Mouse (Mus musculus): ENCODE data around the gene Atp13a5. TPM values are rescaled to one million over a fixed set of nuclear protein-coding genes. Genes with fewer than 3 reads are reported as not detected.

Atp13a5 gene
- polyA plus RNA-seq, 1 experiment from 2014 or later = not detected

DNA sequence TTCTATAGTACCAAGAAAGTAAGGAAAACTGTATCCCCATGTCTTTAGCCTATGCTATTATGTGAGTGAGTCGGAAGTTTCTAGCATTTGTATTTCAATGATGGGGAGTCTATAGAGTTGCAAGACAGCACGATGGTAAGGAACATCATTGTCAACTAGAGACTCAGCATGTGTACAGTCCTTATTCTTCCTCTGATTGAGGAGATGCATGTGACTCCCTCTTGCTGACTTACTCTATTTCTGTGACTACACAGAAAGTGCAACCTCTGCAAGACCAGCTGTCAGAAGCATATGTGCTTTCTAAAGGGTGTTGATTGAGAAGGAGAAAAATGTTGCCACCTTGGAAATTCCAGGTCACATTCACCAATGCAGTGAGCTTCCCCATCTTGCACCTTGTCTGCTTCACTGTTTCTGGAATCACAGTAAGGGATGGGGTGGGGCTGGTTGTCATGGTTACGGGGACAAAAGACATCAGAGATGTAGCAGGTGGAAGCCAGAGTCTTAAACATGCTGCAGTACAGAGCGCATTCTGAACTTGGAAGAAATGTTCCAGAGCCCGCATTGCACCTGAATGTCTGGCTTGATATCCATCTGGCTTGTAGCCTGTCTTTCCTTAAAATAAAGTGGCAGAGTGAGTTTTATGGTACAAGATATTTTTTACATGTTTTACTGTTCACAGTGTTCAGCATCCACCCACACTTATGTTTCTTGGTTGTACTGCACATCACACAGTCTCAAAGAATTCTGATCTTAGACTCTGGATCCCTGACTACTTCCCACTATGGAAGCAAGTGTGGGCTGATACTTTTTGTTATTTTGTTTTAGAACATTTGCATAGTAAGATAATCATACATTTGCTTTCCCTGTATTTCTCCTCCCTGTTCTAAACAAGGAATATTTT, 161.9 kb downstream of the Atp13a5 start:
- 64% methylated on average over 5 of the region's 5 CpGs for WGBS (ENCODE audit: insufficient replicate concordance)

DNA sequence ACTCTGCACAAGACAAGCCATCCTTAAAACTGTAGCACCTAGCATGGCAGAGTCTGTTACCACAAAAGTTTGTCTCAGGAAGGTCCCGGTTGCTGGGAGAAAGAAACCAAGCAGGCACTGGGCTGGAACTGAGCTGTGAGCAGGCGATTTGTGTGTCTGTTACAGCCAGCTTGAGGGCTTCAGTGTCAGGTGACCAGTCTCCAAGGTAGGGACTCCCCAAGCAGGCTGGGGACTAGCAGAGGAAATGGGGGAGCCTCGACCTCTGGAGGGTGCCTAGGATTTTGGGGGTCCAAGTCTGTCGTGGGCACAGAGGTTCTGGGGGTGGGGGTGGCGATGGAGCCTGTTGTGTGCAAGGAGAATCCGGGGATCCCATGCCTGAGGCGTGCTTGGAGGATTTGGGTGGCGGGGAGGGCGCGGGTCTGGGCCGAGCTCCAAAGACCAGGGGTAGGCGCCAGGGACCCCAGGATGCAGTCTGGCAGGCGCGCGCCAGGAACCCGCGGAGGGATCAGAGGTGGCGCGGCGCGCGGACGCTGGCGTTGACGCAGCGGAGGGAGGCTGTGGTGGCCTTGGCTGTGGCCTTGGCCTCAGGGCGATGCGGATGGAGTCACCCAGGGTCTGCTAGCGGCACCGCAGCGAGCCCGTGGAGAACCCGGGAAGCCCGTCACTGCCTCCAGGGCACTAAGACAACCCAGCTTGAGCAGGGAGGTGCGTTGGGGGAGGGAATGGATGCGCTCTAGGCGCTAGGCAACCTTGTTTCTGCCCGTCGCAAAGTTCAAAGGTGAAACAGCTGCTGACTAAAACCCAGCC, 168.7 kb downstream of the Atp13a5 start, which contains the start of gene Hrasls:
Hrasls (plus strand) TSS at position 91 of the 807 bp plus-strand sequence.
- H3K4me1 ChIP-seq (ENCODE audit: control insufficient read depth, low read depth, low read length) = no peaks in the 10 kb centered on the region
- H3K27ac ChIP-seq (ENCODE audit: low read length) = no peak within 1 kb of the TSS
- H3K27me3 ChIP-seq (ENCODE audit: control insufficient read depth, insufficient read depth, low read depth, low read length) = no peaks in the 10 kb centered on the region; the same call in 1 of the 2 replicates
- peak within 1 kb of the TSS; percentile 15; the same call in 1 of the 2 replicates for H3K4me3 ChIP-seq (ENCODE audit: low read depth, low read length)
- no peaks in the 10 kb centered on the region for H3K36me3 ChIP-seq (ENCODE audit: control insufficient read depth, insufficient read depth)
- WGBS (ENCODE audit: insufficient replicate concordance) = 1% methylated on average over 39 of the region's 39 CpGs
- no peak within 1 kb of the TSS for H3K9ac ChIP-seq (ENCODE audit: low read depth, low read length)
- H3K9me3 ChIP-seq (replicated peaks; ENCODE audit: control insufficient read depth, low read length) = no peaks in the 10 kb centered on the region
- ATAC-seq (ENCODE audit: low read depth) = 0 out of 2 replicates have a peak, but pooled peaks have one; percentile 32
- H3K4me2 ChIP-seq (ENCODE audit: low read depth, low read length) = peak within 1 kb of the TSS; percentile 34

More for the DNA sequence above, 161.9 kb downstream of the Atp13a5 start:
- no peak overlapping the region for H3K4me3 ChIP-seq (ENCODE audit: low read depth, low read length)
- H3K4me2 ChIP-seq (ENCODE audit: low read depth, low read length) = no peak overlapping the region
- H3K36me3 ChIP-seq (ENCODE audit: control insufficient read depth, insufficient read depth) = no peaks in the 10 kb centered on the region
- no peak overlapping the region for H3K27ac ChIP-seq (ENCODE audit: low read length)
- H3K9ac ChIP-seq (ENCODE audit: low read depth, low read length) = no peak overlapping the region
- ATAC-seq (ENCODE audit: low read depth) = no peak
- H3K4me1 ChIP-seq (ENCODE audit: control insufficient read depth, low read depth, low read length) = no peaks in the 10 kb centered on the region
- H3K27me3 ChIP-seq (ENCODE audit: control insufficient read depth, insufficient read depth, low read depth, low read length) = no peaks in the 10 kb centered on the region
- no peaks in the 10 kb centered on the region for H3K9me3 ChIP-seq (replicated peaks; ENCODE audit: control insufficient read depth, low read length)

DNA sequence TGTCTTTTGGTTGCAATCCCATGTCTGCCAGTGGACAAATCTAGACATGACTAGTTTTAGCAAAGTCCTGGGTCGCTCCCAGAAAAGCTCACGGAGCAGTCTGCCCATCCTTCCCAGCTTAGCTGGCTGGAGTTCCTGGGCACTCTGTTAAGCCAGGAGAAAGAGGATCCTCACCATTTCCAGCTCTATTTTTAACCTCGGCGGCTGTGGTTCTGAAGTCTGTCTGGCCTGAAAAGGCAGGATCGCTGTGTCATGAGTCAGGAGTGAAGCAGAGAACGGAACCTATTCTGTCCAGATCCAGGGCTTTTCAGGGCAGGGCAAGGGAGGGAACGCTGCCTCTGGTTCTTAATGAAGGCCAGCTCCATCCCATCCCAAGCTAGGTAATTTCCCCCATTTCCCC, 169.7 kb downstream of the Atp13a5 start:
- H3K9ac ChIP-seq (ENCODE audit: low read depth, low read length) = no peak overlapping the region
- no peak overlapping the region for H3K4me2 ChIP-seq (ENCODE audit: low read depth, low read length)
- WGBS (ENCODE audit: insufficient replicate concordance) = 62% methylated on average over 7 of the region's 7 CpGs
- ATAC-seq (ENCODE audit: low read depth) = no peak
- no peaks in the 10 kb centered on the region; the same call in 1 of the 2 replicates for H3K27me3 ChIP-seq (ENCODE audit: control insufficient read depth, insufficient read depth, low read depth, low read length)
- H3K4me3 ChIP-seq (ENCODE audit: low read depth, low read length) = no peak overlapping the region
- H3K27ac ChIP-seq (ENCODE audit: low read length) = no peak overlapping the region
- H3K36me3 ChIP-seq (ENCODE audit: control insufficient read depth, insufficient read depth) = no peaks in the 10 kb centered on the region
- no peaks in the 10 kb centered on the region for H3K4me1 ChIP-seq (ENCODE audit: control insufficient read depth, low read depth, low read length)
- H3K9me3 ChIP-seq (replicated peaks; ENCODE audit: control insufficient read depth, low read length) = no peaks in the 10 kb centered on the region

DNA sequence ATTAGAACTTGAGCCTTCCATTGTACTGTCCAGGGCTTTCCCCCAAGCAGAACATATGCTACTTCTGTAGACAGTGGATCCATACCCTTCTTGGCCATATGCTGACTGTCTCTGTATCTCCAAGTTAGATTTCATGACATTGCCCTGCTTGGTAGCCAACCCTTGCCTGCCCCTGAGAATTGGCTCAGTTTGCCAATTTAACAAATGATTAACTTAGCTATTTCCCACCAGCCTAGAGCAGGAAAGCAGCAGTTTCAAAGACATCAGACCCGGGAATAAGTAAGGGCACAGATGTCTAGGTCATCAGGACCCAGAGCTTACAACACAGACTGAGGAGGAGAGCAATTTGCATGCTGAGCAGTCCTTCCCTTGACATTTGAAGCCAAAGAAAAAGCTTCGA, 173.0 kb downstream of the Atp13a5 start:
- H3K9ac ChIP-seq (ENCODE audit: low read depth, low read length) = no peak overlapping the region
- 29% methylated on average over 2 of the region's 2 CpGs for WGBS (ENCODE audit: insufficient replicate concordance)

DNA sequence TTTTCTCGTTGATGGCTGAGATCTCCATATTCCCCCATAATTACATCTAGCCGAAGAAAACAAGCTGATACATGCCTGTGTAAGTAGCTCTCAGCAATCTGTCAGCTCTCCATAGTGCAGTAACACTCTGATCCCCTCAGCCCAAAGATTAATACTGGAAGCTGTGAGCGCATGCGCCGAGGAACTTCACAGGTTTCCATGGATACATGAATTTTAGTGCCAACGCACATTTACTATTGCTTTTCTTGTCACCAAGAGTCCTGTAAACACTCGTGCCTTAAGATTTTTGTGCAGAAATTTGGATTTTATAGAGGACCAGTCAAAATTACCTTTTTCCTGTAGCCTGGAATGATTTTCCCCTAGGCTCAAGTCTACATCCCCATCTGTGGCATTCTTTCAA, 173.7 kb downstream of the Atp13a5 start:
- Histone ChIP-seq H3K4me1 (ENCODE audit: control insufficient read depth, low read depth, low read length) (no peaks in the 10 kb centered on the region), H3K4me2 (ENCODE audit: low read depth, low read length) (no peak overlapping the region), H3K36me3 (ENCODE audit: control insufficient read depth, insufficient read depth) (no peaks in the 10 kb centered on the region), H3K9ac (ENCODE audit: low read depth, low read length) (no peak overlapping the region), H3K27ac (ENCODE audit: low read length) (no peak overlapping the region), H3K9me3 (replicated peaks; ENCODE audit: control insufficient read depth, low read length) (no peaks in the 10 kb centered on the region), H3K4me3 (ENCODE audit: low read depth, low read length) (no peak overlapping the region), H3K27me3 (ENCODE audit: control insufficient read depth, insufficient read depth, low read depth, low read length) (no peaks in the 10 kb centered on the region; the same call in 1 of the 2 replicates)
- no peak for ATAC-seq (ENCODE audit: low read depth)
- 71% methylated on average over 7 of the region's 7 CpGs for WGBS (ENCODE audit: insufficient replicate concordance)

More for the DNA sequence above, 173.0 kb downstream of the Atp13a5 start:
- H3K27me3 ChIP-seq (ENCODE audit: control insufficient read depth, insufficient read depth, low read depth, low read length) = no peaks in the 10 kb centered on the region; the same call in 1 of the 2 replicates
- no peak overlapping the region for H3K27ac ChIP-seq (ENCODE audit: low read length)
- no peak overlapping the region for H3K4me3 ChIP-seq (ENCODE audit: low read depth, low read length)
- H3K9me3 ChIP-seq (replicated peaks; ENCODE audit: control insufficient read depth, low read length) = no peaks in the 10 kb centered on the region
- no peak overlapping the region for H3K4me2 ChIP-seq (ENCODE audit: low read depth, low read length)
- ATAC-seq (ENCODE audit: low read depth) = no peak
- H3K4me1 ChIP-seq (ENCODE audit: control insufficient read depth, low read depth, low read length) = no peaks in the 10 kb centered on the region
- no peaks in the 10 kb centered on the region for H3K36me3 ChIP-seq (ENCODE audit: control insufficient read depth, insufficient read depth)

DNA sequence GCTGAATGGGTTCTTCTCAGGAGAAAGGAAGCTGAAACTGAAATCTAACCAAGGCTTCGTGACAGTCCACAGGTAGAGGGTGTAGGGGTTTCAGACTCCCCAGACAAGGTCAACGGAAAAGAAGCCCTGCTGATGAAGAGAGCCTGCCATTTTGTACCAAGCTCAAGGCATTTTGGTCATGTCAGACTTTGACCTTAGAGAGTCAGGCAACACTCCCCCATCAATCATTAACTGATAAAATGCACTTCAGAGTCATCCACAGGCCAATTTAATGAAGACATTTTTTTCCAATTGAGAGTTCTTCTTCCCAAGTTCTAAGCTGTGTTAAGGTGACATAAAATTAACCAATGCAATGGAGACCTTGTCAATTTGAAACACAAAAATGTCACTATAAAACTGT, 177.4 kb downstream of the Atp13a5 start:
- Histone ChIP-seq H3K4me2 (ENCODE audit: low read depth, low read length) (no peak overlapping the region), H3K27me3 (ENCODE audit: control insufficient read depth, insufficient read depth, low read depth, low read length) (no peaks in the 10 kb centered on the region), H3K9me3 (replicated peaks; ENCODE audit: control insufficient read depth, low read length) (no peaks in the 10 kb centered on the region), H3K4me3 (ENCODE audit: low read depth, low read length) (no peak overlapping the region), H3K27ac (ENCODE audit: low read length) (no peak overlapping the region), H3K36me3 (ENCODE audit: control insufficient read depth, insufficient read depth) (no peaks in the 10 kb centered on the region), H3K4me1 (ENCODE audit: control insufficient read depth, low read depth, low read length) (no peaks in the 10 kb centered on the region), H3K9ac (ENCODE audit: low read depth, low read length) (no peak overlapping the region)
- WGBS (ENCODE audit: insufficient replicate concordance) = 41% methylated on average over 2 of the region's 2 CpGs
- no peak for ATAC-seq (ENCODE audit: low read depth)

DNA sequence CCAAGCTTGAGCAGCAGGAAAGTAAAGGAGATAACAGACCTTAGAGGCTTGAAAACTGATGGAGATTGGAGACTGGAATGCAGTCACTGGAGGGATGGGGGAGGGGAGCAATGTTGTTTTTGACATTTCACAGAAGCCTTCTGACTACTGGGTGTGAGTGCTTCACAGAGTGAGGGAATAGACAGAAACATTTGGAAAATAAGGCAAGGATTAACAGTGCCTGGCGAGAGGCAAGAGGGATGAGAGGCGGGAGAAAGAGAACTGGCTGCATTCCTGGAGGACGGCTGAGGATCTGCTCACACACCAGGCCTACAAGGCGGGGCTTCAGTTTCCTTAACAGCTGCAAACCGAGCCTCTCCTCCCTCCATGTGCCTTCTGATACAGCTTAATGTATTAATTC, 180.1 kb downstream of the Atp13a5 start:
- Histone ChIP-seq H3K36me3 (ENCODE audit: control insufficient read depth, insufficient read depth) (no peaks in the 10 kb centered on the region), H3K9me3 (replicated peaks; ENCODE audit: control insufficient read depth, low read length) (no peaks in the 10 kb centered on the region), H3K9ac (ENCODE audit: low read depth, low read length) (no peak overlapping the region), H3K4me3 (ENCODE audit: low read depth, low read length) (no peak overlapping the region), H3K27ac (ENCODE audit: low read length) (no peak overlapping the region), H3K4me1 (ENCODE audit: control insufficient read depth, low read depth, low read length) (no peaks in the 10 kb centered on the region), H3K4me2 (ENCODE audit: low read depth, low read length) (no peak overlapping the region), H3K27me3 (ENCODE audit: control insufficient read depth, insufficient read depth, low read depth, low read length) (no peaks in the 10 kb centered on the region)
- WGBS (ENCODE audit: insufficient replicate concordance) = 45% methylated on average over 5 of the region's 5 CpGs
- no peak for ATAC-seq (ENCODE audit: low read depth)

DNA sequence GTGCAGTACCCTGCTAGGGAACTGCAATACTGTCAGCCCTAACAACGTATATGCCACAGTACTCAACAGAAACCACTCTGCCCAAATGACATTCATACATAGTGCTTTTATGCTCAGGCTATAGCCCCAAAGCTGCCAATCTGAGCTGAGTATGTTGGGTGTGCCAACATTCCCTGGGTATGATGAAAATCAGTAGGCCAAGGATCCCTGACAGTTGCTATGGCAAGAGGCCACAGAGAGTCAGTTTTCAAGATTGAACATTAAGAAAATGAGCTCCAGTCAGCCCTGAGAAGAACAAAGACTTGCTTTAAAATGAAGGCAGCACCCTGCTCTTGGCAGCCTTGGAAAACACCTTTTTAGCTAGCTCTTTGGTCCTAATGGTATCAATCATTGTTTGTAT, 183.4 kb downstream of the Atp13a5 start:
- Histone ChIP-seq H3K9ac (ENCODE audit: low read depth, low read length) (no peak overlapping the region), H3K36me3 (ENCODE audit: control insufficient read depth, insufficient read depth) (no peaks in the 10 kb centered on the region), H3K9me3 (replicated peaks; ENCODE audit: control insufficient read depth, low read length) (no peaks in the 10 kb centered on the region), H3K27ac (ENCODE audit: low read length) (no peak overlapping the region), H3K4me2 (ENCODE audit: low read depth, low read length) (no peak overlapping the region), H3K27me3 (ENCODE audit: control insufficient read depth, insufficient read depth, low read depth, low read length) (no peaks in the 10 kb centered on the region), H3K4me1 (ENCODE audit: control insufficient read depth, low read depth, low read length) (no peaks in the 10 kb centered on the region), H3K4me3 (ENCODE audit: low read depth, low read length) (no peak overlapping the region)
- ATAC-seq (ENCODE audit: low read depth) = no peak
- 53% methylated on average over 1 of the region's 1 CpGs for WGBS (ENCODE audit: insufficient replicate concordance)
